Mouse (Mus musculus) cerebellum, adult (tissue): ENCODE results near the gene L3hypdh.
"Not testable (repeated sequence)": the region's sequence is repeated elsewhere in the genome, so short reads cannot be mapped to it uniquely, and the experiment has no call there.

Experiments
- ATAC-seq: cut with Nextera tagmentation; 2 replicates; pipeline ENCODE4 v1.9.2; 2017; ENCODE audit warnings: mild to moderate bottlenecking, moderate library complexity, mixed read lengths; ENCODE audit not compliant: insufficient number of reproducible peaks, low FRiP score, low TSS enrichment

L3hypdh gene

GRCm38 (mm10) chr12:72057780-72058179, 27.5 kb downstream of the L3hypdh start:
- no peak for ATAC-seq

- ATAC-seq = no peak
Measured at GRCm38 (mm10) chr12:72053851-72054250, 31.4 kb downstream of the L3hypdh start.

DNA sequence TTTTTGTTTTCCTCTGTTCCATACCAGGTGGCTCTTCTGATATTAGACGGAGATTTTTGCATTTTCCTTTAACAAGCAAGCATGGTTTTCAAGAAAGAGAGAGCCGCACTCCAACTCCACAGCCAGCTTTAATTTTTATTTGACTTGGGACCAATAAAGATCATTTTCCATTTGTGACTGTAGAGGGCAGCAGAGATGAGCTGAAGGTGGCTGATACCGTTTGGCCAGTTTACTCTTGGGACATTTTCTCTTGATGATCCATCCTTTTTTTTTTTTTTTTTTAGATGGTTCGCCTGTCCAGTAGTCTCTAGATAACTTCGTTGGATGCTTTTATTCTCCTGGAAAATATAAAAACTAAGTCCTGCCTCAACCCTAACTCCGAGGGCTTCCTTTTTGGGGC, 31.9 kb downstream of the L3hypdh start:
- ATAC-seq = no peak

DNA sequence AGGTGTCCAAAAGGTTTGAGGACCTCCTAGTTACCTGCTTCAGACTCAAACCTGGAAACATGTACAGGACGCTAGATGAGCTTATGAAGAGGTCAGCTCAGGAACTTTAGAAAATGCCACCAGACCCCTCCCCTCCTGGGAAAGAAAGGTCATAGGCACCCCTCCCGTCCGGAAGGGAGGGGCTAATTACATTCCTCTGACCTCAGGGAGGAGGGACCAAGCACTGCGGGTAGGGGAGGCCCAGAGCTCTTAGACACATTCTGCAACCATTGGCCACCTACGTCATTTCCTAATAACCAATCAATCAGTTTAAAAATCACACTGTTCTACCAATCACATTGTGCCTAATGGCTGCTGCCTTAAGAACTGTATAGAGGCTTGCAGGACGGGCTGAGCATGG, 32.7 kb downstream of the L3hypdh start:
- ATAC-seq = no peak

GRCm38 (mm10) chr12:72050821-72051220, 34.4 kb downstream of the L3hypdh start:
- no peak for ATAC-seq

GRCm38 (mm10) chr12:72050156-72050555, 35.1 kb downstream of the L3hypdh start:
- not testable (repeated sequence) for ATAC-seq

GRCm38 (mm10) chr12:72047513-72047912, 37.7 kb downstream of the L3hypdh start:
- no peak for ATAC-seq

GRCm38 (mm10) chr12:72041238-72041637, 44.0 kb downstream of the L3hypdh start:
- no peak for ATAC-seq

DNA sequence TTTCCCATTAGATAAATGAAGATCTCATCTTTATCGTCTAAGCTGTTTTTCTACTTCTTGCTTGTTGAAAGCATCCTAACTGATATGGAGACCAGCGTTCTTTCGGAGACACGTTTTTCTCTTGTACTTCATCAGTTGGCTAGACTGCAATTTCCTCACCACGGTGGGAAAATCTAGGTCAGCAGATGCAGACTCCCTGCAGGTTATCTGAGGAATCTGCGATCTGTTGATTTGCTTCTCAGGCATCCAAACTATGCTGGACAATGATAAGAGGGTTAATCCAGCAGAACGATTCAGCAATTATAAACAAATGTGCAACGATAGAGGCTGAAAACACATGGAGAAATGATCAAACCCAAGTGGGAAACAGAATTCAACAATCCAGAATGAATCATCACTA, 45.7 kb downstream of the L3hypdh start:
- ATAC-seq = no peak

DNA sequence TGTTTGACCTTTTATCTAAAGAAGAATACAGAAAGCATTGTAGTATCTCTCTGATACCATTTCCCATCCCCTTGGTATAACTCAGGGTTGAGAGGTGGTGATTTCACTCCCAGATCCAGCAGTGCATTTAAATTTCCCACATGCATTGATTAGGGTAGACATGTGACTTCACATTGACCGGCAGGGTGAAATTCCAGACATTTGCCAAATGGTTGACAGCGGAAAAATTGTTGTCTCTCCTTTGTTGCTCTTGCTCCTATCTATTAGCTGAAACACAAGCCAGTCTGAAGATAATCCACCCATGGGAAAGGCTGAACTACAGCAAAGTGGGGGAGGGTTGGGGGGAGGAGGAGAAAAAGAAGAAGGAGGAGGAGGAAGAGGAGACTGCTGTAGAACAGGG, 46.4 kb downstream of the L3hypdh start:
- ATAC-seq = no peak

DNA sequence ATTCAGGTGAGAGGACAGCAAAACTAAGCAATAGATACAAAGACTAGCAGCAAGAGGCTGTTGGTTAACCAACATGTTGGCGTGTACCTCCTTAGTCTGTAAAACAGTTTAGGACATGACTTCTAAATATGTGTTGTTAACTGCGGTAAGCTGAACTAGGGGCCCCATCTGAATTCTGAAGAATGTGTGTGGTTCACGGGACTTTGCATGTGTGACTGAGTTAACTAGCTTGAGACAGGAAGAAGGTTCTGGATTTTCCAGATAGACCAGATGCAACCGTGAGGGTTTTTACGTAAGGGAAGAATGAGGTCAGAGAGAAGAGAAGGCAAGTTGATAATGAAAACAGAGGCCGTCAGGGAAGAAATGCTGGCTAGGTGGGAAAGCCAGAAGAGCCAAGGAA, 48.2 kb downstream of the L3hypdh start:
- no peak for ATAC-seq

DNA sequence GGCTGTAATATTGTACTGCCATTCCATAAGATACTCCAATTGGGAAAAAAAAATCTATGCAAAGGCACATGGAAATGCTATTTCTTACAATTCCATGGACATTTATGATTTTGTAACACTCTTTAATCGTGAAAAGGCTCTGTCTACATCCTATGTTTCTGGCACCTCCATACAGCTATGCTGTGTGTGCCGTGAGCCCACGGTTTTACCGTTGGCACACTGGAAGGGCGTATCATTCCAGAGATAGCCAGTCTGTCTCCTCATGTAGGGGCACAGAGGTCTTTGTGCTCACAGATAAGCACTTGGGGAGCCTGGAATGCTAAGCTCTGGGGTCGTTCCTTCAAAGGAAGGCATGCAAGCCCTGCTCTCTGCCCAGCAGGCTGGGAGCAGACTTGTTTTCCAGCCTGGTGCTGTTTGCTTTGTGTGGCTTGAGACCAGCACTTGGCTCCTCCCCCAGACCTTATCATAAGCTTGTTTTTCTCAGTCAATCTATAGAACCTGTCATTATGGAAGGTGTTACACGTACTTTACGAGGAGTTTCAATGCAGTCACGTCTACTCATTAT, 49.1 kb downstream of the L3hypdh start:
- ATAC-seq = no peak

DNA sequence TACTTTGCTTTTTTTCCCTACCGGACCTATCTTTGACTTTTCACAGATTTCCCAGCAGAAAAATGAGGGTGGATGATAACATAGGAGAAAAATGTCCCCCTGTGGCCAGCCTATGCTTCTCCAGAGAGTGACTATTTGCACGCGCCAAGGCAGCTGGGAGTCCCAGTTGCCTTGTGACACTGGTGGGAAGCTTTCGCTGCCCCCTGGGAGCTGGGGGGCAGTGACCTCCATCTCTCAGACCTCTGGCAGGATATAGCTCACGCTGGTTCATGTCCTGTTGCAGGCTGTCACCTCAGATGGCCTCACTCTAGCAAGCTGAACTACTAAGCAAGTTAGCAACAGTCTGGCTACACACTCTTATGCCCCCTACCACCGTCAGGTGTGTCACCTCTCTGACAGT, 53.4 kb downstream of the L3hypdh start:
- ATAC-seq = no peak

DNA sequence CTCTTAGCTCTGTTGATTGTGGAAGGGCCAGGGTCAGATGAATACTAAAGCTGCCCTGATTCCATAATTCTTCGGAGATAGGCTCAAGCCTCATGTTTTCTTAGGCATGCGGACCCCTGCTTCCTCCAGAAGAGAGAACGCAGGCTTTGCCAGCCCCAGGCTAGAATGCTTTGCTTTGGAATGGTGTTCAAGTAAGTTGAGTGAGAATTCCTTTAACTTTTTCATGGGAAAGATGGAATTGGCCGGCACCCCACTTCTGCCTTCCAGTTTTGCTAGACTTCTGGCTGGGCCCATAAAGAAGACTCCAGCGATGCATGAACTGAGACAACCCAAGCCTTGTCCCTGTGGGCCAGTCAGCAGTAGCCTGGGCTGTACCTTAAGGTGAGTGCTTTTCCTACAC, 54.1 kb downstream of the L3hypdh start:
- no peak for ATAC-seq

DNA sequence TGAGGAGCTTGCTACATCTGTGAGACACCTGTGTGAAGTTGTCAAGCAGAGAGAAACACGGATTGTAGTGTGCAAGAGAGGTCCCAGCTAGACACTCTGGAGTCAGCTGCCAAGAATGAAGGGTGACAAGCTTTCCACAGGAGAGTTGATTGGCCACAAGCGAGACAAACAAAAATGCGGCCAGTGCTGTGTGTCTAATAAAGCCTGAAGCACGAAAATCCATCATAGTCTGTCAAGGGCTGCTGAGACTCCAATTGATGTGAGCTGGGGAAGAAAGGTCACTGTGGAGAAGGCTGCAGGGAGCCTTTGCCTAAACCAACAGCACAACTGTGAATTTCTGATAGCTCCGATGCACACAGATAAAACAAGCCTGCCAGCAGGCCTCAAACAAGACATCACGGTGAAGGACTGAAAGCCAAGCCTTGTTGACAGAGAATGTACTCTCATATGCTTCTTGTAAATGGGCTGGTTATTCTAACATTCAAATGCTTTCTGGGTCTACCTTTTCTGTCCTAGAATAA, 59.9 kb downstream of the L3hypdh start:
- ATAC-seq = no peak

- no peak for ATAC-seq
Measured at GRCm38 (mm10) chr12:72023572-72023971, 61.7 kb downstream of the L3hypdh start.
